Mouse (Mus musculus) spleen, adult 12 weeks (tissue): ENCODE data around the gene Eif2b3.

Source experiments
- DNase-seq: peaks from one replicate; pipeline ENCODE4 v3.0.0; 2022; ENCODE audit warnings: low spot score

Gene Eif2b3

GRCm38 (mm10) chr4:117019206-117020134 is at the start of gene Eif2b3:
TSS of gene Eif2b3 (plus strand) at chr4:117019402.
- DNase-seq: peak; percentile 82

- no peak for DNase-seq
Measured at GRCm38 (mm10) chr4:116976503-116976902, 42.7 kb upstream of the Eif2b3 start.

- DNase-seq: no peak
Measured at GRCm38 (mm10) chr4:116985681-116986080, 33.5 kb upstream of the Eif2b3 start.

GRCm38 (mm10) chr4:116986400-116987121 is 32.6 kb upstream of the Eif2b3 start:
- DNase-seq: peak; percentile 40

GRCm38 (mm10) chr4:116987122-116987456 is 32.1 kb upstream of the Eif2b3 start:
- DNase-seq: no peak

- DNase-seq: no peak
Measured at GRCm38 (mm10) chr4:116989731-116990130, 29.5 kb upstream of the Eif2b3 start.

GRCm38 (mm10) chr4:116991366-116991765 is 27.8 kb upstream of the Eif2b3 start:
- DNase-seq: peak; percentile 71

- peak; percentile 95 for DNase-seq
Measured at GRCm38 (mm10) chr4:116993672-116994621, 25.3 kb upstream of the Eif2b3 start, which contains the start of gene Urod. TSS of gene Urod (minus strand) at chr4:116994413.

GRCm38 (mm10) chr4:116995131-116995797 is 23.9 kb upstream of the Eif2b3 start, which contains the start of gene Hectd3:
TSS of gene Hectd3 (plus strand) at chr4:116995317.
- peak; percentile 59 for DNase-seq

GRCm38 (mm10) chr4:116995798-116996135 is 23.4 kb upstream of the Eif2b3 start:
- DNase-seq: peak; percentile 48

GRCm38 (mm10) chr4:116999513-117000154 is 19.6 kb upstream of the Eif2b3 start:
- no peak for DNase-seq

- DNase-seq: no peak
Measured at GRCm38 (mm10) chr4:117001957-117002356, 17.2 kb upstream of the Eif2b3 start.

GRCm38 (mm10) chr4:117002543-117003521 is 16.4 kb upstream of the Eif2b3 start:
- DNase-seq: no peak

GRCm38 (mm10) chr4:117004649-117005048 is 14.6 kb upstream of the Eif2b3 start:
- DNase-seq: no peak

- no peak for DNase-seq
Measured at GRCm38 (mm10) chr4:117005611-117006400, 13.4 kb upstream of the Eif2b3 start.

GRCm38 (mm10) chr4:117007058-117007457 is 12.1 kb upstream of the Eif2b3 start:
- DNase-seq: no peak

- no peak for DNase-seq
Measured at GRCm38 (mm10) chr4:117010231-117010630, 9.0 kb upstream of the Eif2b3 start.

- no peak for DNase-seq
Measured at GRCm38 (mm10) chr4:117013596-117013995, 5.6 kb upstream of the Eif2b3 start.

- DNase-seq: no peak
Measured at GRCm38 (mm10) chr4:117014901-117015415, 4.2 kb upstream of the Eif2b3 start.
